Mouse (Mus musculus) forebrain, embryonic 14.5 days (tissue): ENCODE data around the gene Xab2. TPM values are rescaled to one million over a fixed set of nuclear protein-coding genes. Genes with fewer than 3 reads are reported as not detected.

Experiments used
- ATAC-seq: fragments of 200-750 bp; cut with Nextera tagmentation; 2 replicates; pipeline ENCODE4 v1.8.0; 2017; ENCODE audit warnings: mild to moderate bottlenecking, moderate library complexity
- DNase-seq: peaks from one replicate; pipeline ENCODE4 v3.0.0-alpha.2; 2015; ENCODE audit warnings: low spot score
- H3K27ac ChIP-seq: fragments of 300-500 bp; sonication (generic); 2 replicates; pipeline ENCODE4 v1.5.1; 2014; ENCODE audit warnings: low read depth, mild to moderate bottlenecking, control low read depth, low read length, moderate library complexity
- H3K27me3 ChIP-seq: fragments of 300-500 bp; sonication (generic); replicated peaks from 2 replicates; pipeline ENCODE4 v1.6.1; 2014; ENCODE audit warnings: low read length, control low read depth, mixed read lengths; ENCODE audit not compliant: control insufficient read depth, insufficient read depth
- H3K36me3 ChIP-seq: fragments of 300-500 bp; sonication (generic); 2 replicates; pipeline ENCODE4 v1.6.1; 2014; ENCODE audit warnings: low read length, control low read depth; ENCODE audit not compliant: control insufficient read depth, insufficient read depth
- H3K4me1 ChIP-seq: fragments of 300-500 bp; sonication (generic); 2 replicates; pipeline ENCODE4 v1.6.1; 2014; ENCODE audit warnings: antibody characterized with exemption, low read length, control low read depth; ENCODE audit not compliant: control insufficient read depth, insufficient read depth
- H3K4me2 ChIP-seq: fragments of 300-500 bp; sonication (generic); 2 replicates; pipeline ENCODE4 v1.6.1; 2014; ENCODE audit warnings: mild to moderate bottlenecking, control low read depth, low read length
- H3K4me3 ChIP-seq: fragments of 300-500 bp; sonication (generic); 2 replicates; pipeline ENCODE4 v1.5.1; 2014; ENCODE audit warnings: low read depth, low read length, control low read depth
- H3K9ac ChIP-seq: fragments of 300-500 bp; sonication (generic); 2 replicates; pipeline ENCODE4 v1.6.1; 2014; ENCODE audit warnings: mild to moderate bottlenecking, low read length, control low read depth, moderate library complexity
- H3K9me3 ChIP-seq: fragments of 300-500 bp; sonication (generic); replicated peaks from 2 replicates; pipeline ENCODE4 v1.6.1; 2016; ENCODE audit warnings: low read length, control low read depth, mixed read lengths; ENCODE audit not compliant: control insufficient read depth
- WGBS: fragments of 180-500 bp; shearing (Covaris S2); extraction: QIAGEN DNeasy Blood & Tissue Kit; methylation state at CpG from one replicate; pipeline ENCODE4 v1.1.7; 2014; 5-methylcytosine and 5-hydroxymethylcytosine counted together
- polyA plus RNA-seq: library from polyadenylated mRNA; unstranded; fragments of >200 nt; fragmentation: Nextera tagmentation; extraction: Ambion mirVana; gene quantifications from 2 replicates; pipeline ENCODE4 v1.2.1, GENCODE M21; 2014

The Xab2 gene
- polyA plus RNA-seq, 1 experiment from 2014 or later = 63.2 TPM

- Histone ChIP-seq H3K9me3 (no peaks in the 10 kb centered on the region), H3K4me2 (no peak overlapping the region), H3K27ac (no peak overlapping the region), H3K36me3 (no peaks in the 10 kb centered on the region), H3K4me3 (no peak overlapping the region), H3K9ac (no peak overlapping the region), H3K27me3 (no peaks in the 10 kb centered on the region), H3K4me1 (peaks cover 3% of the 10 kb centered on the region; the same call in 1 of the 2 replicates)
- DNase-seq = no peak
- 32% methylated on average over 5 of the region's 5 CpGs for WGBS
- no peak for ATAC-seq
Observed at GRCm38 (mm10) chr8:3628014-3628413, 6.9 kb upstream of the Xab2 start.

- H3K9ac ChIP-seq = no peak overlapping the region
- no peak overlapping the region for H3K4me2 ChIP-seq
- ATAC-seq = no peak
- H3K9me3 ChIP-seq = no peaks in the 10 kb centered on the region
- WGBS = 61% methylated on average over 5 of the region's 5 CpGs
- H3K36me3 ChIP-seq = no peaks in the 10 kb centered on the region
- H3K4me3 ChIP-seq = no peak overlapping the region
- no peak for DNase-seq
- H3K27me3 ChIP-seq = no peaks in the 10 kb centered on the region
- peaks cover 6% of the 10 kb centered on the region; the same call in 1 of the 2 replicates for H3K4me1 ChIP-seq
- no peak overlapping the region for H3K27ac ChIP-seq
Observed at GRCm38 (mm10) chr8:3626971-3627370, 5.9 kb upstream of the Xab2 start.

GRCm38 (mm10) chr8:3625445-3625844, 4.3 kb upstream of the Xab2 start, which contains the start of gene Pcp2:
Gene Pcp2 (minus strand): TSS chr8:3625545.
- no peak within 1 kb of the TSS for H3K4me3 ChIP-seq
- peaks cover 5% of the 10 kb centered on the region; the same call in 1 of the 2 replicates for H3K4me1 ChIP-seq
- no peak within 1 kb of the TSS for H3K9ac ChIP-seq
- no peak for ATAC-seq
- no peak within 1 kb of the TSS for H3K27ac ChIP-seq
- no peak within 1 kb of the TSS for H3K4me2 ChIP-seq
- H3K27me3 ChIP-seq = no peaks in the 10 kb centered on the region
- H3K36me3 ChIP-seq = no peaks in the 10 kb centered on the region
- 67% methylated on average over 1 of the region's 1 CpGs for WGBS
- no peaks in the 10 kb centered on the region for H3K9me3 ChIP-seq
- DNase-seq = no peak

- Histone ChIP-seq H3K4me1 (peaks cover 9% of the 10 kb centered on the region; the same call in 1 of the 2 replicates), H3K4me2 (peak overlapping the region; percentile 71), H3K36me3 (peaks cover 17% of the 10 kb centered on the region), H3K27me3 (no peaks in the 10 kb centered on the region), H3K9me3 (no peaks in the 10 kb centered on the region), H3K9ac (peak overlapping the region; percentile 76), H3K27ac (no peak overlapping the region), H3K4me3 (peak overlapping the region; percentile 79; the same call in 1 of the 2 replicates)
- DNase-seq = no peak
- 67% methylated on average over 8 of the region's 8 CpGs for WGBS
- no peak for ATAC-seq
Observed at GRCm38 (mm10) chr8:3622119-3622518, 1.0 kb upstream of the Xab2 start.

- ATAC-seq (no peak), DNase-seq (no peak)
- H3K4me2 ChIP-seq = no peak overlapping the region
- H3K27me3 ChIP-seq = no peaks in the 10 kb centered on the region
- no peak overlapping the region for H3K4me3 ChIP-seq
- no peaks in the 10 kb centered on the region for H3K4me1 ChIP-seq
- H3K9ac ChIP-seq = no peak overlapping the region
- H3K9me3 ChIP-seq = no peaks in the 10 kb centered on the region
- peaks cover 92% of the 10 kb centered on the region for H3K36me3 ChIP-seq
- no peak overlapping the region for H3K27ac ChIP-seq
- WGBS = 85% methylated on average over 6 of the region's 6 CpGs
Observed at GRCm38 (mm10) chr8:3609816-3610150, 11.3 kb downstream of the Xab2 start.

- no peak overlapping the region for H3K4me2 ChIP-seq
- H3K4me1 ChIP-seq = no peaks in the 10 kb centered on the region
- DNase-seq (no peak), ATAC-seq (no peak)
- no peaks in the 10 kb centered on the region for H3K9me3 ChIP-seq
- no peak overlapping the region for H3K4me3 ChIP-seq
- 88% methylated on average over 12 of the region's 12 CpGs for WGBS
- H3K27ac ChIP-seq = no peak overlapping the region
- H3K36me3 ChIP-seq = peaks cover 92% of the 10 kb centered on the region
- no peak overlapping the region for H3K9ac ChIP-seq
- no peaks in the 10 kb centered on the region for H3K27me3 ChIP-seq
Observed at GRCm38 (mm10) chr8:3609046-3609815, 11.9 kb downstream of the Xab2 start.

- H3K27ac ChIP-seq = no peak overlapping the region
- no peaks in the 10 kb centered on the region for H3K4me1 ChIP-seq
- no peak overlapping the region for H3K4me3 ChIP-seq
- H3K27me3 ChIP-seq = no peaks in the 10 kb centered on the region
- DNase-seq (no peak), ATAC-seq (no peak)
- no peak overlapping the region for H3K9ac ChIP-seq
- H3K36me3 ChIP-seq = peaks cover 92% of the 10 kb centered on the region
- no peak overlapping the region for H3K4me2 ChIP-seq
- H3K9me3 ChIP-seq = no peaks in the 10 kb centered on the region
- WGBS = 87% methylated on average over 7 of the region's 7 CpGs
Observed at GRCm38 (mm10) chr8:3607822-3608221, 13.3 kb downstream of the Xab2 start.

- Histone ChIP-seq H3K9me3 (no peaks in the 10 kb centered on the region), H3K9ac (no peak overlapping the region), H3K4me3 (no peak overlapping the region), H3K27me3 (no peaks in the 10 kb centered on the region), H3K4me2 (no peak overlapping the region), H3K36me3 (peaks cover 92% of the 10 kb centered on the region), H3K4me1 (no peaks in the 10 kb centered on the region), H3K27ac (no peak overlapping the region)
- ATAC-seq (no peak), DNase-seq (no peak)
- 89% methylated on average over 16 of the region's 16 CpGs for WGBS
Observed at GRCm38 (mm10) chr8:3606593-3606992, 14.5 kb downstream of the Xab2 start.

GRCm38 (mm10) chr8:3603439-3603838, 17.7 kb downstream of the Xab2 start:
- 81% methylated on average over 13 of the region's 13 CpGs for WGBS
- Histone ChIP-seq H3K4me1 (no peaks in the 10 kb centered on the region), H3K4me2 (no peak overlapping the region), H3K27me3 (no peaks in the 10 kb centered on the region), H3K4me3 (no peak overlapping the region), H3K27ac (no peak overlapping the region), H3K9me3 (no peaks in the 10 kb centered on the region), H3K9ac (no peak overlapping the region), H3K36me3 (peaks cover 86% of the 10 kb centered on the region)
- ATAC-seq = no peak
- DNase-seq = no peak
